Mouse (Mus musculus): Measurements from ENCODE around the gene Dcst2. TPM values are rescaled to one million over a fixed set of nuclear protein-coding genes. Genes with fewer than 3 reads are reported as not detected.

Gene Dcst2
- polyA plus RNA-seq, 1 experiment from 2014 or later = 0.06 TPM

- H3K27ac ChIP-seq = no peak overlapping the region
- under 1% methylated on average over 47 of the region's 56 CpGs for WGBS
- H3K4me1 ChIP-seq = peaks cover 71% of the 10 kb centered on the region
- H3K9ac ChIP-seq = peak overlapping the region; percentile 66
- no peak for ATAC-seq
- H3K4me3 ChIP-seq = peak overlapping the region; percentile 48
- no peaks in the 10 kb centered on the region for H3K9me3 ChIP-seq (replicated peaks)
- H3K27me3 ChIP-seq = peaks cover 27% of the 10 kb centered on the region
- no peaks in the 10 kb centered on the region for H3K36me3 ChIP-seq (ENCODE audit: poor library complexity, severe bottlenecking)
- H3K4me2 ChIP-seq = peak overlapping the region; percentile 96
Measured at GRCm38 (mm10) chr3:89391663-89392511, 30.1 kb downstream of the Dcst2 start.

- no peaks in the 10 kb centered on the region for H3K36me3 ChIP-seq (ENCODE audit: poor library complexity, severe bottlenecking)
- peak overlapping the region; percentile 66 for H3K9ac ChIP-seq
- no peaks in the 10 kb centered on the region for H3K9me3 ChIP-seq (replicated peaks)
- WGBS = under 1% methylated on average over 16 of the region's 24 CpGs
- H3K4me3 ChIP-seq = peak overlapping the region; percentile 48
- no peak overlapping the region for H3K27ac ChIP-seq
- peaks cover 27% of the 10 kb centered on the region for H3K27me3 ChIP-seq
- no peak for ATAC-seq
- peak overlapping the region; percentile 96 for H3K4me2 ChIP-seq
- peaks cover 70% of the 10 kb centered on the region for H3K4me1 ChIP-seq
Measured at GRCm38 (mm10) chr3:89392871-89393311, 31.1 kb downstream of the Dcst2 start.

GRCm38 (mm10) chr3:89393605-89394004 is 31.8 kb downstream of the Dcst2 start:
- H3K9ac ChIP-seq = peak overlapping the region; percentile 63
- no peaks in the 10 kb centered on the region for H3K9me3 ChIP-seq (replicated peaks)
- peak overlapping the region; percentile 96 for H3K4me2 ChIP-seq
- H3K4me1 ChIP-seq = peaks cover 66% of the 10 kb centered on the region
- peaks cover 27% of the 10 kb centered on the region for H3K27me3 ChIP-seq
- ATAC-seq = peak; percentile 94
- WGBS = 1% methylated on average over 15 of the region's 15 CpGs
- peak overlapping the region; percentile 48 for H3K4me3 ChIP-seq
- no peaks in the 10 kb centered on the region for H3K36me3 ChIP-seq (ENCODE audit: poor library complexity, severe bottlenecking)
- H3K27ac ChIP-seq = peak overlapping the region; percentile 60

- WGBS = under 1% methylated on average over 39 of the region's 42 CpGs
- peak within 1 kb of the TSS; percentile 96 for H3K4me2 ChIP-seq
- H3K9me3 ChIP-seq (replicated peaks) = no peaks in the 10 kb centered on the region
- no peaks in the 10 kb centered on the region for H3K36me3 ChIP-seq (ENCODE audit: poor library complexity, severe bottlenecking)
- peak within 1 kb of the TSS; percentile 60 for H3K27ac ChIP-seq
- H3K4me3 ChIP-seq = peak within 1 kb of the TSS; percentile 48
- peak; percentile 57 for ATAC-seq
- peak within 1 kb of the TSS; percentile 63 for H3K9ac ChIP-seq
- H3K4me1 ChIP-seq = peaks cover 66% of the 10 kb centered on the region
- H3K27me3 ChIP-seq = peaks cover 27% of the 10 kb centered on the region
Measured at GRCm38 (mm10) chr3:89394006-89394893, 32.5 kb downstream of the Dcst2 start, which contains the start of gene Zbtb7b. Gene Zbtb7b (minus strand): TSS chr3:89394776.

- Histone ChIP-seq H3K4me3 (peak overlapping the region; percentile 48), H3K36me3 (ENCODE audit: poor library complexity, severe bottlenecking) (no peaks in the 10 kb centered on the region), H3K27me3 (peaks cover 27% of the 10 kb centered on the region), H3K4me2 (peak overlapping the region; percentile 96), H3K9ac (peak overlapping the region; percentile 63; the same call in 1 of the 2 replicates), H3K9me3 (replicated peaks) (no peaks in the 10 kb centered on the region), H3K27ac (0 out of 2 replicates have a peak overlapping the region, but pooled peaks have one; percentile 60), H3K4me1 (peaks cover 66% of the 10 kb centered on the region)
- ATAC-seq = peak; percentile 6; the same call in 1 of the 2 replicates
- under 1% methylated on average over 12 of the region's 12 CpGs for WGBS
Measured at GRCm38 (mm10) chr3:89394894-89395256, 33.1 kb downstream of the Dcst2 start.

- no peak for ATAC-seq
- no peaks in the 10 kb centered on the region for H3K36me3 ChIP-seq (ENCODE audit: poor library complexity, severe bottlenecking)
- H3K4me3 ChIP-seq = peak overlapping the region; percentile 48
- no peaks in the 10 kb centered on the region for H3K9me3 ChIP-seq (replicated peaks)
- peak overlapping the region; percentile 96 for H3K4me2 ChIP-seq
- peaks cover 27% of the 10 kb centered on the region for H3K27me3 ChIP-seq
- 8% methylated on average over 10 of the region's 10 CpGs for WGBS
- H3K4me1 ChIP-seq = peaks cover 61% of the 10 kb centered on the region
- H3K27ac ChIP-seq = no peak overlapping the region
- H3K9ac ChIP-seq = peak overlapping the region; percentile 63; the same call in 1 of the 2 replicates
Measured at GRCm38 (mm10) chr3:89395419-89395805, 33.6 kb downstream of the Dcst2 start.

- peaks cover 27% of the 10 kb centered on the region for H3K27me3 ChIP-seq
- no peak overlapping the region for H3K27ac ChIP-seq
- H3K9ac ChIP-seq = peak overlapping the region; percentile 63
- peak overlapping the region; percentile 48 for H3K4me3 ChIP-seq
- peak overlapping the region; percentile 96 for H3K4me2 ChIP-seq
- no peaks in the 10 kb centered on the region for H3K9me3 ChIP-seq (replicated peaks)
- peaks cover 54% of the 10 kb centered on the region for H3K4me1 ChIP-seq
- H3K36me3 ChIP-seq (ENCODE audit: poor library complexity, severe bottlenecking) = 0 out of 2 replicates have a peak, but pooled peaks cover 2% of the 10 kb centered on the region
- no peak for ATAC-seq
- under 1% methylated on average over 34 of the region's 44 CpGs for WGBS
Measured at GRCm38 (mm10) chr3:89395806-89396653, 34.3 kb downstream of the Dcst2 start.

- H3K27ac ChIP-seq = no peak overlapping the region
- H3K9ac ChIP-seq = peak overlapping the region; percentile 63; the same call in 1 of the 2 replicates
- peak overlapping the region; percentile 48 for H3K4me3 ChIP-seq
- H3K4me2 ChIP-seq = peak overlapping the region; percentile 96
- H3K27me3 ChIP-seq = peaks cover 27% of the 10 kb centered on the region
- H3K4me1 ChIP-seq = peaks cover 48% of the 10 kb centered on the region
- no peaks in the 10 kb centered on the region for H3K9me3 ChIP-seq (replicated peaks)
- H3K36me3 ChIP-seq (ENCODE audit: poor library complexity, severe bottlenecking) = peaks cover 8% of the 10 kb centered on the region; the same call in 1 of the 2 replicates
- 0% methylated on average over 4 of the region's 4 CpGs for WGBS
- ATAC-seq = no peak
Measured at GRCm38 (mm10) chr3:89396654-89397005, 34.9 kb downstream of the Dcst2 start.

GRCm38 (mm10) chr3:89401329-89401728 is 39.6 kb downstream of the Dcst2 start:
- Histone ChIP-seq H3K9ac (no peak overlapping the region), H3K4me1 (peaks cover 6% of the 10 kb centered on the region; the same call in 1 of the 2 replicates), H3K27me3 (no peaks in the 10 kb centered on the region), H3K27ac (no peak overlapping the region), H3K4me3 (no peak overlapping the region), H3K4me2 (no peak overlapping the region), H3K9me3 (replicated peaks) (no peaks in the 10 kb centered on the region), H3K36me3 (ENCODE audit: poor library complexity, severe bottlenecking) (peaks cover 42% of the 10 kb centered on the region)
- ATAC-seq = no peak
- WGBS = 92% methylated on average over 7 of the region's 7 CpGs

- no peak within 1 kb of the TSS for H3K4me3 ChIP-seq
- H3K36me3 ChIP-seq (ENCODE audit: poor library complexity, severe bottlenecking) = peaks cover 50% of the 10 kb centered on the region
- 74% methylated on average over 5 of the region's 5 CpGs for WGBS
- no peak within 1 kb of the TSS for H3K9ac ChIP-seq
- no peak within 1 kb of the TSS for H3K4me2 ChIP-seq
- H3K4me1 ChIP-seq = peaks cover 4% of the 10 kb centered on the region; the same call in 1 of the 2 replicates
- no peaks in the 10 kb centered on the region for H3K27me3 ChIP-seq
- no peak within 1 kb of the TSS for H3K27ac ChIP-seq
- no peaks in the 10 kb centered on the region for H3K9me3 ChIP-seq (replicated peaks)
- ATAC-seq = no peak
Measured at GRCm38 (mm10) chr3:89402693-89403092, 40.9 kb downstream of the Dcst2 start, which contains the start of gene Lenep. Gene Lenep (minus strand): TSS chr3:89402793.

- H3K4me2 ChIP-seq = no peak overlapping the region
- H3K4me3 ChIP-seq = no peak overlapping the region
- H3K36me3 ChIP-seq (ENCODE audit: poor library complexity, severe bottlenecking) = peaks cover 50% of the 10 kb centered on the region
- 89% methylated on average over 6 of the region's 6 CpGs for WGBS
- peaks cover 11% of the 10 kb centered on the region for H3K4me1 ChIP-seq
- no peaks in the 10 kb centered on the region for H3K27me3 ChIP-seq
- H3K27ac ChIP-seq = no peak overlapping the region
- H3K9ac ChIP-seq = 0 out of 2 replicates have a peak overlapping the region, but pooled peaks have one; percentile 4
- no peak for ATAC-seq
- H3K9me3 ChIP-seq (replicated peaks) = no peaks in the 10 kb centered on the region
Measured at GRCm38 (mm10) chr3:89406887-89407286, 45.1 kb downstream of the Dcst2 start.

Measured in forebrain, embryonic 13.5 days (tissue).